In the genomic region with DNA sequence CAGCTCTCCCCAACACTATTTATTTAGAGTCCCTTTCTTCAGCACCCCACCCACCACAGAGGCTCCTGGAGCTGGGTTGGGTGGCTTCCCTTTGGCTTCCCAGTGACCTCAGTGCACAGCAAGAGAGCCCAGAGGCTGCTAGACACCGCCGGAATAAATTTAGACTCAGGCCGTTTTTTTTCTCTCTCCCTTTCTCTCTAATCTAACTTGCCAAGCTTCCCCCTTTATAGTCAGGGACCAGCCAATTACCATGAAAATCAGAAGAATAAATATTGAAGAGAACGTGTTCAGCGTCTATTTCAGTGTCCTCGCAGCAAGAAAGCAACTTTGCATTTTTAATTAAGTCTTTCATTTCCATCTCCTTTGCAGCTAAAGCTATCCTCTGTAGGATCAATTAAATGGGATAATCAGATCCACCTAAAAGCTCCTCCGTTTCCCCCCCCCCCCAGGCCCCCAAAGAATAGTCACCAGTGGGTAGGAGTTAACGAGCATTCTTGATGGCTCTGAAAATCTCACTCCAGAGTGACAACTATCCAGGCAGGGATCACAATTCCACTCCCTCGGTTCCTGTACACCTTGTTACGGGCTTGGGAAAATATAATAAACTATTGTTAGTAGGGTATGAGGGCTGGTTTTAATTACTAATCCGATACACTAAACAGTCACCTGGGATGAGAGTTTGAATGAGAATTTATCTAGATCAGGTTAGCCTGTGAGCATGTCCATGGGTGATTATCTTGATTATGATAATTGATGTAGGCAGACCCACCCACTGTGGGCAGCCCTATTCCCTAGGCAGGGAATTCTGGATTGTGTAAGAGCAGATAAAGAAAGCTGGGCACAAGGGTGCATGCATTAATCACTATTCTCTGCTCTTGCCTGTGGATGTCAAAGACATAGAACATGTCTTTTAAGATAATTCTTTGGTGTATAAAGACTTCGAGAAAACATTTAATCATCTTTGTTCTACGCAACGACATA, we compare ENCODE assay signal across 19 mouse cellular contexts. TPM values are rescaled to one million over a fixed set of nuclear protein-coding genes. Genes with fewer than 3 reads are reported as not detected.
A peak's percentile ranks its signal among the peaks of the same experiment; 100 is the strongest.
DNase-seq lines count a peak whose midpoint lies in the region; ATAC-seq lines count a peak whose summit lies in the region.
"Had no signal": no experiment of that assay in that cellular context is flagged by ENCODE, and none has a peak within 500 bp of the region (broad histone marks: within the 10 kb centered on the region; RNA-seq: fewer than 3 reads in every experiment).

No protein-coding gene starts in this region.

- 59% methylated on average over 14 of the region's 14 CpGs for WGBS in hindbrain, embryonic 13.5 days
- 76% methylated on average over 14 of the region's 14 CpGs for WGBS in hindbrain, embryonic 11.5 days
- WGBS in forebrain, embryonic 12.5 days, result 38% methylated on average over 14 of the region's 14 CpGs
- 50% methylated on average over 14 of the region's 14 CpGs for WGBS in hindbrain, embryonic 14.5 days
- 33% methylated on average over 14 of the region's 14 CpGs for WGBS in midbrain, embryonic 16.5 days

- H3K9ac ChIP-seq in hindbrain, embryonic 13.5 days, result no peak overlapping the region
- no peak overlapping the region for H3K9ac ChIP-seq in hindbrain, embryonic 11.5 days (ENCODE audit: low read depth, low read length)
- H3K9ac ChIP-seq in forebrain, embryonic 12.5 days, result no peak overlapping the region
- H3K9ac ChIP-seq in hindbrain, embryonic 14.5 days, result no peak overlapping the region
- H3K9ac ChIP-seq in midbrain, embryonic 16.5 days (ENCODE audit: low read depth, low read length), result no peak overlapping the region
- H3K9ac ChIP-seq: heart, embryonic 13.5 days; intestine, embryonic 15.5 days; kidney, embryonic 15.5 days; liver, embryonic 14.5 days; lung, embryonic 15.5 days had no signal

- no peak overlapping the region for H3K27ac ChIP-seq in hindbrain, embryonic 13.5 days
- H3K27ac ChIP-seq in hindbrain, embryonic 11.5 days (ENCODE audit: low read depth, low read length), result no peak overlapping the region
- H3K27ac ChIP-seq in forebrain, embryonic 12.5 days, result 0 out of 2 replicates have a peak overlapping the region, but pooled peaks have one; percentile 1
- 0 out of 2 replicates have a peak overlapping the region, but pooled peaks have one; percentile 32 for H3K27ac ChIP-seq in hindbrain, embryonic 14.5 days
- peak overlapping the region; percentile 54 for H3K27ac ChIP-seq in midbrain, embryonic 16.5 days (ENCODE audit: low read length)
- H3K27ac ChIP-seq: heart, embryonic 13.5 days; intestine, embryonic 15.5 days; kidney, embryonic 15.5 days; liver, embryonic 14.5 days; lung, embryonic 15.5 days; macrophage had no signal

- no peaks in the 10 kb centered on the region for H3K36me3 ChIP-seq in hindbrain, embryonic 13.5 days
- H3K36me3 ChIP-seq in hindbrain, embryonic 11.5 days (ENCODE audit: control insufficient read depth, insufficient read depth, low read length), result no peaks in the 10 kb centered on the region
- peaks cover 1% of the 10 kb centered on the region for H3K36me3 ChIP-seq in forebrain, embryonic 12.5 days (replicated peaks)
- no peaks in the 10 kb centered on the region for H3K36me3 ChIP-seq in hindbrain, embryonic 14.5 days (replicated peaks; ENCODE audit: control insufficient read depth, insufficient read depth)
- H3K36me3 ChIP-seq in midbrain, embryonic 16.5 days (ENCODE audit: control insufficient read depth, insufficient read depth, low read length), result no peaks in the 10 kb centered on the region
- H3K36me3 ChIP-seq: heart, embryonic 13.5 days; intestine, embryonic 15.5 days; kidney, embryonic 15.5 days; lung, embryonic 15.5 days had no signal

- DNase-seq in hindbrain, embryonic 11.5 days (ENCODE audit: low spot score), result no peak
- DNase-seq in hindbrain, embryonic 14.5 days (ENCODE audit: low spot score), result no peak
- DNase-seq: adrenal gland, postnatal 36 days; cerebellum, adult 2 months; cerebellum, postnatal 36 days; gastrocnemius, postnatal 14 days; heart, adult 18-20 months; thymus, adult 2 months had no signal

- H3K4me3 ChIP-seq in hindbrain, embryonic 13.5 days, result no peak overlapping the region
- H3K4me3 ChIP-seq in hindbrain, embryonic 11.5 days (ENCODE audit: low read depth, low read length), result no peak overlapping the region
- no peak overlapping the region for H3K4me3 ChIP-seq in forebrain, embryonic 12.5 days (replicated peaks)
- H3K4me3 ChIP-seq in hindbrain, embryonic 14.5 days (replicated peaks; ENCODE audit: low read length), result no peak overlapping the region
- no peak overlapping the region for H3K4me3 ChIP-seq in midbrain, embryonic 16.5 days (ENCODE audit: low read depth, low read length)
- H3K4me3 ChIP-seq: heart, embryonic 13.5 days; intestine, embryonic 15.5 days; kidney, embryonic 15.5 days; lung, embryonic 15.5 days had no signal

- peaks cover 9% of the 10 kb centered on the region for H3K4me1 ChIP-seq in hindbrain, embryonic 13.5 days (replicated peaks)
- H3K4me1 ChIP-seq in hindbrain, embryonic 11.5 days (replicated peaks; ENCODE audit: control insufficient read depth, insufficient read depth, low read length), result no peaks in the 10 kb centered on the region
- peaks cover 8% of the 10 kb centered on the region; the same call in 1 of the 2 replicates for H3K4me1 ChIP-seq in forebrain, embryonic 12.5 days
- no peaks in the 10 kb centered on the region for H3K4me1 ChIP-seq in hindbrain, embryonic 14.5 days (replicated peaks; ENCODE audit: control insufficient read depth, insufficient read depth, low read length)
- peaks cover 8% of the 10 kb centered on the region for H3K4me1 ChIP-seq in midbrain, embryonic 16.5 days (ENCODE audit: control insufficient read depth, insufficient read depth, low read length)
- H3K4me1 ChIP-seq: intestine, embryonic 15.5 days; lung, embryonic 15.5 days had no signal

- H3K27me3 ChIP-seq in hindbrain, embryonic 13.5 days, result no peaks in the 10 kb centered on the region
- no peaks in the 10 kb centered on the region for H3K27me3 ChIP-seq in hindbrain, embryonic 11.5 days (ENCODE audit: control insufficient read depth, insufficient read depth, low read length)
- H3K27me3 ChIP-seq in forebrain, embryonic 12.5 days, result no peaks in the 10 kb centered on the region
- no peaks in the 10 kb centered on the region for H3K27me3 ChIP-seq in hindbrain, embryonic 14.5 days (ENCODE audit: control insufficient read depth, insufficient read depth, low read length)
- H3K27me3 ChIP-seq in midbrain, embryonic 16.5 days (ENCODE audit: control insufficient read depth, insufficient read depth, low read depth, low read length), result no peaks in the 10 kb centered on the region
- H3K27me3 ChIP-seq: heart, embryonic 13.5 days; intestine, embryonic 15.5 days; kidney, embryonic 15.5 days; lung, embryonic 15.5 days had no signal

- no peak overlapping the region for H3K4me2 ChIP-seq in hindbrain, embryonic 13.5 days
- H3K4me2 ChIP-seq in hindbrain, embryonic 11.5 days (replicated peaks; ENCODE audit: low read depth, low read length), result no peak overlapping the region
- H3K4me2 ChIP-seq in forebrain, embryonic 12.5 days, result no peak overlapping the region
- H3K4me2 ChIP-seq in hindbrain, embryonic 14.5 days (replicated peaks), result no peak overlapping the region
- no peak overlapping the region for H3K4me2 ChIP-seq in midbrain, embryonic 16.5 days (ENCODE audit: low read length)
- H3K4me2 ChIP-seq: heart, embryonic 13.5 days; intestine, embryonic 15.5 days; kidney, embryonic 15.5 days; lung, embryonic 15.5 days had no signal

- H3K9me3 ChIP-seq in hindbrain, embryonic 13.5 days, result no peaks in the 10 kb centered on the region
- H3K9me3 ChIP-seq in hindbrain, embryonic 11.5 days (ENCODE audit: control insufficient read depth, low read length), result no peaks in the 10 kb centered on the region
- no peaks in the 10 kb centered on the region for H3K9me3 ChIP-seq in forebrain, embryonic 12.5 days
- H3K9me3 ChIP-seq in hindbrain, embryonic 14.5 days (ENCODE audit: control insufficient read depth, low read length), result no peaks in the 10 kb centered on the region
- no peaks in the 10 kb centered on the region for H3K9me3 ChIP-seq in midbrain, embryonic 16.5 days (replicated peaks; ENCODE audit: control insufficient read depth, low read length, poor library complexity, severe bottlenecking)
- H3K9me3 ChIP-seq: intestine, embryonic 15.5 days; kidney, embryonic 15.5 days; lung, embryonic 15.5 days had no signal

- peak; percentile 43 for ATAC-seq in hindbrain, embryonic 13.5 days (ENCODE audit: low FRiP score)
- ATAC-seq in hindbrain, embryonic 11.5 days (ENCODE audit: low FRiP score), result no peak
- no peak for ATAC-seq in forebrain, embryonic 12.5 days (ENCODE audit: low FRiP score)
- peak; percentile 69; the same call in 1 of the 2 replicates for ATAC-seq in hindbrain, embryonic 14.5 days (ENCODE audit: low FRiP score)
- ATAC-seq in midbrain, embryonic 16.5 days, result peak; percentile 59
- ATAC-seq in erythroid progenitor cell, adult 5-6 weeks (replicated peaks; ENCODE audit: low FRiP score, poor library complexity, severe bottlenecking), result no peak
- no peak for ATAC-seq in CD4-positive, CD25-positive, alpha-beta regulatory T cell, adult 4 months
- ATAC-seq: intestine, embryonic 15.5 days had no signal

RNA-seq across cellular contexts. Expression of a gene that starts 29.0 kb away (rescaled TPM):
- 14.1 TPM in 2 replicates for polyA plus RNA-seq in hindbrain, embryonic 13.5 days (2015; fragmentation: Nextera tagmentation; extraction: Ambion mirVana)
- 46.8 and 48.5 TPM in 2 replicates for polyA plus RNA-seq in hindbrain, embryonic 11.5 days (2014; fragmentation: Nextera tagmentation; extraction: Ambion mirVana)
- 27.8 and 32.0 TPM in 2 replicates for polyA plus RNA-seq in forebrain, embryonic 12.5 days (2016; fragmentation: Nextera tagmentation; extraction: Ambion mirVana)
- polyA plus RNA-seq in hindbrain, embryonic 14.5 days (2014; fragmentation: Nextera tagmentation; extraction: Ambion mirVana), result 14.4 and 14.6 TPM in 2 replicates
- polyA plus RNA-seq in midbrain, embryonic 16.5 days (2015; fragmentation: Nextera tagmentation; extraction: Ambion mirVana), result 11.9 and 14.6 TPM in 2 replicates
- total RNA-seq in erythroid progenitor cell, adult 5-6 weeks (2015; ENCODE audit: low replicate concordance), result 0.36 and 0.84 TPM in 2 replicates
- total RNA-seq in erythroid progenitor cell, adult 5-6 weeks (2017; ENCODE audit: low replicate concordance), result 0.13 TPM in 1 of 2 replicates, not detected in the other
- polyA plus RNA-seq in CD4-positive, CD25-positive, alpha-beta regulatory T cell, adult 4 months (2017; shearing (Covaris generic)), result not detected
- polyA plus RNA-seq: macrophage had no signal

Comparison
In these comparisons a context has a peak if more than half of its experiments do, and no peak if none do; other contexts are left out.
1. ATAC-seq: peak in hindbrain, embryonic 13.5 days (single experiment), hindbrain, embryonic 14.5 days (single experiment) and midbrain, embryonic 16.5 days (single experiment); none in hindbrain, embryonic 11.5 days (single experiment), forebrain, embryonic 12.5 days (single experiment), erythroid progenitor cell, adult 5-6 weeks (single experiment) and CD4-positive, CD25-positive, alpha-beta regulatory T cell, adult 4 months (single experiment).
2. H3K27ac ChIP-seq: peak in forebrain, embryonic 12.5 days (single experiment), hindbrain, embryonic 14.5 days (single experiment) and midbrain, embryonic 16.5 days (single experiment); none in hindbrain, embryonic 13.5 days (single experiment) and hindbrain, embryonic 11.5 days (single experiment).
3. RNA of a gene that starts 29.0 kb away (polyA plus RNA-seq): 46.8 to 48.5 TPM in hindbrain, embryonic 11.5 days, 27.8 to 32.0 TPM in forebrain, embryonic 12.5 days, 14.4 to 14.6 TPM in hindbrain, embryonic 14.5 days, 14.1 TPM in hindbrain, embryonic 13.5 days and 11.9 to 14.6 TPM in midbrain, embryonic 16.5 days; not detected in CD4-positive, CD25-positive, alpha-beta regulatory T cell, adult 4 months; every median in the first group is over 10 times any median in the second.